Mouse (Mus musculus) right cerebral cortex, postnatal 14 days (tissue): ENCODE measurements around the gene Acap2.
A peak's percentile ranks its signal among the peaks of the same experiment; 100 is the strongest.

ENCODE experiments used
- DNase-seq: peaks from one replicate; pipeline ENCODE4 v3.0.0; 2022

The Acap2 gene

GRCm38 (mm10) chr16:31077396-31077795 lies 123.6 kb downstream of the Acap2 start:
- DNase-seq, result no peak

GRCm38 (mm10) chr16:31076436-31076835 lies 124.6 kb downstream of the Acap2 start:
- DNase-seq, result no peak

GRCm38 (mm10) chr16:31074324-31074908 lies 126.6 kb downstream of the Acap2 start:
- no peak for DNase-seq

GRCm38 (mm10) chr16:31071731-31072130 lies 129.3 kb downstream of the Acap2 start:
- no peak for DNase-seq

GRCm38 (mm10) chr16:31070358-31071133 lies 130.5 kb downstream of the Acap2 start:
- DNase-seq, result peak; percentile 90

- DNase-seq, result no peak
Observed at GRCm38 (mm10) chr16:31069211-31070166, 131.6 kb downstream of the Acap2 start.

- no peak for DNase-seq
Observed at GRCm38 (mm10) chr16:31068280-31068679, 132.8 kb downstream of the Acap2 start.

GRCm38 (mm10) chr16:31066344-31067098 lies 134.5 kb downstream of the Acap2 start:
- no peak for DNase-seq

GRCm38 (mm10) chr16:31064782-31065181 lies 136.3 kb downstream of the Acap2 start:
- no peak for DNase-seq

GRCm38 (mm10) chr16:31062918-31063317 lies 138.1 kb downstream of the Acap2 start:
- no peak for DNase-seq

GRCm38 (mm10) chr16:31061246-31061880 lies 139.7 kb downstream of the Acap2 start:
- DNase-seq, result no peak

GRCm38 (mm10) chr16:31060714-31061113 lies 140.3 kb downstream of the Acap2 start:
- DNase-seq, result no peak

GRCm38 (mm10) chr16:31060226-31060625 lies 140.8 kb downstream of the Acap2 start:
- DNase-seq, result no peak

- DNase-seq, result no peak
Observed at GRCm38 (mm10) chr16:31059730-31060129, 141.3 kb downstream of the Acap2 start.

GRCm38 (mm10) chr16:31052812-31053211 lies 148.2 kb downstream of the Acap2 start:
- no peak for DNase-seq

- DNase-seq, result no peak
Observed at GRCm38 (mm10) chr16:31052177-31052726, 148.8 kb downstream of the Acap2 start.

- DNase-seq, result no peak
Observed at GRCm38 (mm10) chr16:31050701-31051100, 150.3 kb downstream of the Acap2 start.

GRCm38 (mm10) chr16:31048194-31048593 lies 152.9 kb downstream of the Acap2 start:
- no peak for DNase-seq

GRCm38 (mm10) chr16:31047186-31047898 lies 153.7 kb downstream of the Acap2 start:
- DNase-seq, result no peak

GRCm38 (mm10) chr16:31046217-31046659 lies 154.8 kb downstream of the Acap2 start:
- DNase-seq, result no peak

- no peak for DNase-seq
Observed at GRCm38 (mm10) chr16:31045211-31045610, 155.8 kb downstream of the Acap2 start.
